Mouse (Mus musculus): ENCODE measurements around the gene Lmo1. TPM values are rescaled to one million over a fixed set of nuclear protein-coding genes. Genes with fewer than 3 reads are reported as not detected.

The Lmo1 gene
- 37.3 and 45.8 TPM in 2 replicates for polyA plus RNA-seq (2014; fragmentation: Nextera tagmentation; extraction: Ambion mirVana)

DNA sequence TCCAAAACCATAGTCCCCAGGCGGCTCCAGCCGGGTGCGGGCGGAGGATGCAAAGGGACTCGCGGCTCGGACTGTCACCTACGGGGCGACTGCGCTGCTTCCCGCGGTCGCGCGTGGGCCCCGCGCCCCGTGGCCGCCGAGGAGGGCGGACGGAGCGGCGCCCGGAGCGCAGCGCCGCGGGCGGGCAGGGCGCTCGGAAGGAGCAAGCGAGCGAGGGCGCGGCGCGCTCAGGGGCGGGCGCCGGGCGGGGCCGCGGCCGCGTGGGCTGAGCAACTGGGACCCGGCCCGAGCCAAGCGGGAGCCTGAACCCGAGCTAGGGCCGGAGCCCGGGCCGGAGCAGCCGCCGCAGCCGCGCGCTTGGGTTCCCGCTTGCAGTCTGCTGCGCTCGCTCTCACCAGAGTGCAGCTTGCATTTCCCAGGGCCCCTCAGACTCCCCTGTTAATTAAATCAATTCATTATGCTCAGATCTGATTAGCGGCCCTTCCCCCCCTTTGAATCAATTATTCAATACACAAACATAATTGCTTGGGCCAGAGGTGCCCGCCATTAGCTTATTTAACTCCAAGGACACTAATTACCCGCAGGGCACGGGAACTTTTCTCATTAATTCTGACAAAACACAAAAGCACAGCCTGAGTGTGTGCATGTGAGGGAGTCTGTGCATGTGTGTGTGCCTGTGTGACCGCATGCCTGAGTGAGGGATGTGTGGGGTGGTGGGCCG, at the start of gene Lmo1:
TSS of gene Lmo1 (minus strand) at position 259 of the 721 bp plus-strand sequence.
- peak; percentile 62 for ATAC-seq (ENCODE audit: low read depth)
- Histone ChIP-seq H3K4me3 (ENCODE audit: low read depth, low read length) (peak within 1 kb of the TSS; percentile 70), H3K9me3 (ENCODE audit: control insufficient read depth, low read length) (no peaks in the 10 kb centered on the region), H3K4me1 (ENCODE audit: control insufficient read depth, insufficient read depth, low read length) (peaks cover 6% of the 10 kb centered on the region), H3K4me2 (ENCODE audit: low read depth, low read length) (peak within 1 kb of the TSS; percentile 99), H3K9ac (ENCODE audit: low read depth, low read length) (peak within 1 kb of the TSS; percentile 75), H3K27me3 (replicated peaks; ENCODE audit: control insufficient read depth, insufficient read depth, low read length) (peaks cover 41% of the 10 kb centered on the region), H3K27ac (replicated peaks; ENCODE audit: low read depth, low read length) (no peak within 1 kb of the TSS; the same call in 1 of the 2 replicates), H3K36me3 (ENCODE audit: control insufficient read depth, insufficient read depth, low read length) (no peaks in the 10 kb centered on the region)
- WGBS = under 1% methylated on average over 27 of the region's 67 CpGs
- peak; percentile 67 for DNase-seq (ENCODE audit: low spot score)

DNA sequence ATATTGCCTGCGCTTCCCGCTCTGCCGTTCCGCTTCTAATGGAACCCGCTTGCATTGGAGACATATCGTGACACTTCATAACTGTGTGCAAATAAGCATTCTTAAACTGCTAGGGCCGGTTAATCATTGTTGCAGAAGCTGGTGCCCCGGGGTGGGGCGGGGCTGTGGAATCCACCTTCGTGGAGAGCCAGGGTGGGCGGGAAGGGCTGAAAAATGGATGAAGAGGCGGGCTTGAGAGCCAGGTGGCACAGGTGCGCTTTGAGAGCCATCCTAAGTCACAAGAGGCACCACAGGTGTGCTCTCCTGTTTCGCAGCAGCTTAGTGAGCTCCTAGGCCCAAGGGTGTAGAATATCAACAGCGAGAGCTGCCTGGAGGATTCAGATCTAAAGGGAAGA, 46.7 kb upstream of the Lmo1 start:
- peak; percentile 85; the same call in 1 of the 2 replicates for ATAC-seq (ENCODE audit: low read depth)

DNA sequence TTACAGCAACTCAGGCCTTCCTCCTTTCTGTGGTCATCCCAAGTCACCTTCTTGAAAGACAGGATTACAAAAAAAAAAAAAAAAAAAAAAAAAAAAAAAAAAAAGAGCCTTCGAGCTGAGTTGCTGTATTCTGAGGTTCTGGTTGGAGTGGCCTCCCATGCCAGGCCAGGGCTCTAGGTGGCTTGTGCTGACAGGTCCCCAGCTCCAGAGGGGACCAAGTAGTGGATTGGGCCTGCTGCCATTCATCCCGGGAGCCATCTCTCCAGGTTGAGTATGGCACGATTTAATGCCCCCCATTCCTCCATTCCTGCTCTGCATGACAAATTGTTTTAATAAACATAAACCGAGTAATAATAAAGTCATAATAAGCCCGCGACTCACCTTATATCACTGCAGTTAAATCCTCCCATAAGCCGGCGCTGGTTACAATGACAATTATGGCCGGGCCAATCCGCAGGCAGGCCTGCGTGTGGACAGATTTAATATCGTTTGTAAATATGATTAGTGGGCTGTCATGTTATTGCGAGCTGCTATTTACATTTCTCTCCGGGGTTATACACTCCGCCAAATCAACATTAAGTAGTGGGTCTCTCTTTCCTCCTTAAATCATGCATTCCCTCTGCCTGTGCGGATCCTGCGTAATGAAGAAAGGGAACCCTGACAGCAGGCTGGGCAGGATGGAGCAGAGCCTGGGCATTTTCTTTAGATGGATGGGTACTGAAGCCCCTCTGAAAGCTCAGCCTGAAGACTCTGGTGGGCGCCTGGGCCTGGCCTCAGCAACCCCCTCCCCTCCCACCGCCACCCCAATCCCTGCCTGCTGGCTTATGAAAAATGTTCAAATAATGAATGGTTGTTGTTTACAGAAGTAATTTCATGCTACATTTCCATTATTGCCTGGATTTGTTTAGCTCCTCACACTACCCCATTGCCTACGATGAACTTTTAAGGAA, 46.0 kb upstream of the Lmo1 start:
- no peak for DNase-seq (ENCODE audit: low spot score)
- H3K27me3 ChIP-seq (replicated peaks; ENCODE audit: control insufficient read depth, insufficient read depth, low read length) = no peaks in the 10 kb centered on the region
- no peak overlapping the region for H3K4me3 ChIP-seq (ENCODE audit: low read depth, low read length)
- no peaks in the 10 kb centered on the region for H3K4me1 ChIP-seq (ENCODE audit: control insufficient read depth, insufficient read depth, low read length)
- H3K4me2 ChIP-seq (ENCODE audit: low read depth, low read length) = no peak overlapping the region
- H3K9ac ChIP-seq (ENCODE audit: low read depth, low read length) = no peak overlapping the region
- no peaks in the 10 kb centered on the region for H3K9me3 ChIP-seq (ENCODE audit: control insufficient read depth, low read length)
- WGBS = 84% methylated on average over 20 of the region's 20 CpGs
- H3K27ac ChIP-seq (replicated peaks; ENCODE audit: low read depth, low read length) = no peak overlapping the region
- H3K36me3 ChIP-seq (ENCODE audit: control insufficient read depth, insufficient read depth, low read length) = no peaks in the 10 kb centered on the region
- no peak for ATAC-seq (ENCODE audit: low read depth)

More for the DNA sequence above, 46.7 kb upstream of the Lmo1 start:
- Histone ChIP-seq H3K9me3 (ENCODE audit: control insufficient read depth, low read length) (no peaks in the 10 kb centered on the region), H3K36me3 (ENCODE audit: control insufficient read depth, insufficient read depth, low read length) (no peaks in the 10 kb centered on the region), H3K9ac (ENCODE audit: low read depth, low read length) (no peak overlapping the region), H3K4me2 (ENCODE audit: low read depth, low read length) (no peak overlapping the region), H3K27me3 (replicated peaks; ENCODE audit: control insufficient read depth, insufficient read depth, low read length) (no peaks in the 10 kb centered on the region), H3K27ac (replicated peaks; ENCODE audit: low read depth, low read length) (no peak overlapping the region; the same call in 1 of the 2 replicates), H3K4me1 (ENCODE audit: control insufficient read depth, insufficient read depth, low read length) (no peaks in the 10 kb centered on the region), H3K4me3 (ENCODE audit: low read depth, low read length) (no peak overlapping the region)
- 76% methylated on average over 15 of the region's 15 CpGs for WGBS
- DNase-seq (ENCODE audit: low spot score) = peak; percentile 74

DNA sequence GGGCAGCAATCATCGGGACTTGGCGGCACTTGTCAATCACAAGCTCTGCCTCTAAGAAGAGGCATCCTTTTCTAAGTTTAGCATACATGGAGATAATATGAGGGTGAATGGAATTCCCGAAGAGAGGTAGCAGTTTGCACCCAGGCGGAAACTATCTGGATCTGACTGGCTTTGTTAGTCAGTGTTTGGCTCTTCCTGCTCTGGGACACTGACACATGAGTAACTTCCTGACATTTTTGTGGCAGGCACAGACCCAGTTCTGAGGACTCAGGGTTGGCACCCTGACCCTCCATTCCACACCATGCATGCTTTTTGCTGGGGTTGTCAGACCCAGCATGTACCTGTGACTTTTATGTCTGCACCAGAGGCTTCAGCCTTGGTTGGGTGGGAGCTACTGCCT, 45.0 kb upstream of the Lmo1 start:
- no peak overlapping the region for H3K9ac ChIP-seq (ENCODE audit: low read depth, low read length)
- ATAC-seq (ENCODE audit: low read depth) (no peak), DNase-seq (ENCODE audit: low spot score) (no peak)
- 78% methylated on average over 4 of the region's 4 CpGs for WGBS
- no peak overlapping the region for H3K27ac ChIP-seq (replicated peaks; ENCODE audit: low read depth, low read length)
- no peak overlapping the region for H3K4me3 ChIP-seq (ENCODE audit: low read depth, low read length)
- H3K9me3 ChIP-seq (ENCODE audit: control insufficient read depth, low read length) = no peaks in the 10 kb centered on the region
- no peak overlapping the region for H3K4me2 ChIP-seq (ENCODE audit: low read depth, low read length)
- no peaks in the 10 kb centered on the region for H3K27me3 ChIP-seq (replicated peaks; ENCODE audit: control insufficient read depth, insufficient read depth, low read length)
- H3K36me3 ChIP-seq (ENCODE audit: control insufficient read depth, insufficient read depth, low read length) = no peaks in the 10 kb centered on the region
- no peaks in the 10 kb centered on the region for H3K4me1 ChIP-seq (ENCODE audit: control insufficient read depth, insufficient read depth, low read length)

DNA sequence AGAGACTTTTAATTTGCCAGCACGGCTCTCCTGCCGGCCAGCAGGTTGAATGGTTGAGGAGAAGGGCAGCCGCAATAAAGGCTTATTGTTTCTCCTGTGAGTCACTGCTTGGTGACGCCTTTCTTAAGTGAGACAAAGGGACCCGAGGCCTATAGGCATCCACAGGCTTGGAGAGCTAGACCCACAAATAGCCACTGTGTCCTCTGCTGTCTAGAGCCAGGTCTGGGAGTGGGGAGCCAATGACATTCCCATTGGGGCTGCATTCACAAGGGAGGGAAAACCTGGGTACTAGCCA, 43.9 kb upstream of the Lmo1 start:
- H3K4me3 ChIP-seq (ENCODE audit: low read depth, low read length) = no peak overlapping the region
- H3K4me2 ChIP-seq (ENCODE audit: low read depth, low read length) = no peak overlapping the region
- DNase-seq (ENCODE audit: low spot score) (no peak), ATAC-seq (ENCODE audit: low read depth) (no peak)
- H3K36me3 ChIP-seq (ENCODE audit: control insufficient read depth, insufficient read depth, low read length) = no peaks in the 10 kb centered on the region
- WGBS = 36% methylated on average over 5 of the region's 5 CpGs
- H3K4me1 ChIP-seq (ENCODE audit: control insufficient read depth, insufficient read depth, low read length) = no peaks in the 10 kb centered on the region
- no peaks in the 10 kb centered on the region for H3K27me3 ChIP-seq (replicated peaks; ENCODE audit: control insufficient read depth, insufficient read depth, low read length)
- H3K27ac ChIP-seq (replicated peaks; ENCODE audit: low read depth, low read length) = no peak overlapping the region
- no peaks in the 10 kb centered on the region for H3K9me3 ChIP-seq (ENCODE audit: control insufficient read depth, low read length)
- no peak overlapping the region for H3K9ac ChIP-seq (ENCODE audit: low read depth, low read length)

DNA sequence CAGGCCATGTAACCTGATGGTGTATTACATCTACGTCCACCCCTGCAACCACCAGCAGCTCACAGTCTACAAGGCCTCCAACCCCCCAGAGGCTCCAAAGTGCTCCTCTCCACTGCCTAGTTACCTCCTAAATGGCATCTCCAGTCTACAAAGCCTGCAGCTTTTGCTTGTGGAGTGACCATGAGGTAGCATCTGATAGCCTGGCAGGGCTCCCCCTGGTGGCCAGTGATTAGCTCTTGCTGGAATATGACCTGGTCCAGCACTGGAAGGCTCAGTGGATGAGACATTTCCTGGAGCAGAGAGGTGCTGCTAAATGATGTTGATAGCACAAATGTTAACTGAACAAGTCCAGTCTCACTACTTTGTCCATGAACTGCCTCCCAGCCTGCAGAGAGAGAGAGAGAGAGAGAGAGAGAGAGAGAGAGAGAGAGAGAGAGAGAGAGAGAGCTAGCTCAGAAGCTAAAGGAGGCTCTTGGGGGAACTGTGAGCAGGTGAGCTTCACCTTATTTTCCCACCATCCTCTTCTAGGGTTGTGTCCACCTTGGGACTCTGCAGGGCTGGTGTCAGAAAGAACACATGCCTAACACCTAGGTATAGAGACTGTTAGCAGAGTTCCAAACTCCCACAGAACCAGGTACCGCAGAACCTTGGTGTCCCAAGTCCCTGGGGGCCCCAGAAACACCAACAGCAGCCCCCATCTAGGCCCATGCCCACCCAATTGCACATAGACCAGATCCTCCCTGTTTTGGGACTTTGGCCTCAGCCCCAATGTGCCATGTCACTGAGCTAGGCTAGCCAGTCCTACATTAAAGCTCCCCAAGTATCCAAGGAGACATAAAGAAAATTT, 43.3 kb upstream of the Lmo1 start:
- no peak overlapping the region for H3K9ac ChIP-seq (ENCODE audit: low read depth, low read length)
- WGBS = 74% methylated on average over 2 of the region's 2 CpGs
- ATAC-seq (ENCODE audit: low read depth) (no peak), DNase-seq (ENCODE audit: low spot score) (peak; percentile 87)
- no peak overlapping the region for H3K4me2 ChIP-seq (ENCODE audit: low read depth, low read length)
- no peak overlapping the region for H3K4me3 ChIP-seq (ENCODE audit: low read depth, low read length)
- no peaks in the 10 kb centered on the region for H3K27me3 ChIP-seq (replicated peaks; ENCODE audit: control insufficient read depth, insufficient read depth, low read length)
- H3K9me3 ChIP-seq (ENCODE audit: control insufficient read depth, low read length) = no peaks in the 10 kb centered on the region
- H3K36me3 ChIP-seq (ENCODE audit: control insufficient read depth, insufficient read depth, low read length) = no peaks in the 10 kb centered on the region
- no peaks in the 10 kb centered on the region for H3K4me1 ChIP-seq (ENCODE audit: control insufficient read depth, insufficient read depth, low read length)
- no peak overlapping the region for H3K27ac ChIP-seq (replicated peaks; ENCODE audit: low read depth, low read length)

DNA sequence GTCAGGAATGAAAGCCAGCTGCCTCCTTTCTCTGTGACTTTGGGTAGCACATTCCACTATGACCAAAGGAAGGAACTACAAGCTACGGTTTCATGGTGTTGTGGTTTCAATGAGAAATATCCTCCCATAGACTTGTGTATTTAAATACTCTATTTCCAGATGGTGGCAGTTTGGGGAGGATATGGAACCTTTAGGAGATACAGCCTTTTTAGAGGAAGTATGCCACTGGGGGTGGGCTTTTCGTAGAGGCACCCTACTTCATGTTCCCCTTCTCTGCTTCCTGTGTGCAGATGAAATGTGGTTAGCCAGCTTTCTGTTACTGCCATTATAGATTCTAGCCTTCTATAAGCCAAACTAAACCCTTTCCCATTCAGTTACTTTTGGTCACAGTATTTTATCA, 34.8 kb upstream of the Lmo1 start:
- 51% methylated on average over 2 of the region's 2 CpGs for WGBS
- no peak overlapping the region for H3K4me3 ChIP-seq (ENCODE audit: low read depth, low read length)
- no peak overlapping the region for H3K4me2 ChIP-seq (ENCODE audit: low read depth, low read length)
- no peaks in the 10 kb centered on the region for H3K36me3 ChIP-seq (ENCODE audit: control insufficient read depth, insufficient read depth, low read length)
- no peaks in the 10 kb centered on the region for H3K27me3 ChIP-seq (replicated peaks; ENCODE audit: control insufficient read depth, insufficient read depth, low read length)
- no peaks in the 10 kb centered on the region for H3K4me1 ChIP-seq (ENCODE audit: control insufficient read depth, insufficient read depth, low read length)
- no peak overlapping the region for H3K9ac ChIP-seq (ENCODE audit: low read depth, low read length)
- H3K9me3 ChIP-seq (ENCODE audit: control insufficient read depth, low read length) = no peaks in the 10 kb centered on the region
- no peak for ATAC-seq (ENCODE audit: low read depth)
- peak; percentile 13 for DNase-seq (ENCODE audit: low spot score)
- no peak overlapping the region for H3K27ac ChIP-seq (replicated peaks; ENCODE audit: low read depth, low read length)

DNA sequence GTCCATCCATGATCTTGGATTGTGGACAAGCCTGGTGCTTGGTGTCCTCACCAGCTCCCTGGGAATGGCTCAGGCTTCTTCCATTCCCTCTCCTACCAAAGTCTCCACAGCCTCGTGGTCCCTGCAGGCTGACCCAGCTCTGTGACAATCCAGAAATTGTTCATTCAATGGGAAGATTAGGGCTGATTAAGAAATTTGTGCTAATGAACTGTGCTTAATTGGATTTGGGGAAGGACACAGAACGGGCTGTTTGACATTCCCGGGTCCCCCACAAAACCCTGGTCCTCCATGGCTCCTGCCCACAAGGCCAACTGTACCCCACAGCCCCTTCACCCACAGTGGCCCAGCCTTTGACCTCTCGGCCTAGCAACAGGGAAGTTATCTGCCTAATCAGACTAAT, 32.8 kb upstream of the Lmo1 start:
- WGBS = 75% methylated on average over 4 of the region's 4 CpGs
- ATAC-seq (ENCODE audit: low read depth) = no peak
- H3K9ac ChIP-seq (ENCODE audit: low read depth, low read length) = no peak overlapping the region
- no peak overlapping the region for H3K4me2 ChIP-seq (ENCODE audit: low read depth, low read length)
- H3K27ac ChIP-seq (replicated peaks; ENCODE audit: low read depth, low read length) = no peak overlapping the region
- H3K9me3 ChIP-seq (ENCODE audit: control insufficient read depth, low read length) = no peaks in the 10 kb centered on the region
- no peaks in the 10 kb centered on the region for H3K36me3 ChIP-seq (ENCODE audit: control insufficient read depth, insufficient read depth, low read length)
- no peak for DNase-seq (ENCODE audit: low spot score)
- H3K4me3 ChIP-seq (ENCODE audit: low read depth, low read length) = no peak overlapping the region
- no peaks in the 10 kb centered on the region for H3K27me3 ChIP-seq (replicated peaks; ENCODE audit: control insufficient read depth, insufficient read depth, low read length)
- H3K4me1 ChIP-seq (ENCODE audit: control insufficient read depth, insufficient read depth, low read length) = no peaks in the 10 kb centered on the region
